Mouse (Mus musculus) macrophage (primary cell): ENCODE data around the gene Rbp1. TPM values are rescaled to one million over a fixed set of nuclear protein-coding genes. Genes with fewer than 3 reads are reported as not detected.

Experiments used
- H3K27ac ChIP-seq: fragments of 350-480 bp; formaldehyde crosslinking; 2 replicates; pipeline ENCODE4 v1.9.0; 2021
- H3K36me3 ChIP-seq: fragments of 350-480 bp; formaldehyde crosslinking; 2 replicates; pipeline ENCODE4 v1.9.0; 2021; ENCODE audit errors: inconsistent target
- H3K4me3 ChIP-seq: fragments of 350-480 bp; formaldehyde crosslinking; 2 replicates; pipeline ENCODE4 v1.9.0; 2021; ENCODE audit errors: inconsistent target
- H3K79me2 ChIP-seq: fragments of 350-480 bp; formaldehyde crosslinking; 2 replicates; pipeline ENCODE4 v1.9.0; 2021; ENCODE audit errors: inconsistent target
- WGBS: methylation state at CpG from one replicate; pipeline ENCODE4 v1.1.7; 2026; ENCODE audit warnings: inconsistent platforms; ENCODE audit not compliant: missing documents; 5-methylcytosine and 5-hydroxymethylcytosine counted together
- polyA plus RNA-seq: library from polyadenylated mRNA; stranded (reverse); fragments of 250-400 nt; gene quantifications from 3 replicates; pipeline ENCODE4 v1.2.4, GENCODE M21; 2018; ENCODE audit warnings: inconsistent platforms

Rbp1 gene
- polyA plus RNA-seq, 1 experiment from 2014 or later = 0.10 TPM

GRCm38 (mm10) chr9:98433956-98434588, 11.3 kb downstream of the Rbp1 start:
- Histone ChIP-seq H3K36me3 (no peaks in the 10 kb centered on the region), H3K79me2 (no peaks in the 10 kb centered on the region), H3K27ac (no peak overlapping the region), H3K4me3 (no peak overlapping the region)
- 79% methylated on average over 4 of the region's 4 CpGs for WGBS

GRCm38 (mm10) chr9:98437819-98438218, 15.1 kb downstream of the Rbp1 start:
- WGBS = 88% methylated on average over 4 of the region's 4 CpGs
- Histone ChIP-seq H3K79me2 (no peaks in the 10 kb centered on the region), H3K4me3 (no peak overlapping the region), H3K36me3 (no peaks in the 10 kb centered on the region), H3K27ac (no peak overlapping the region)

GRCm38 (mm10) chr9:98439091-98439490, 16.3 kb downstream of the Rbp1 start:
- Histone ChIP-seq H3K79me2 (no peaks in the 10 kb centered on the region), H3K36me3 (no peaks in the 10 kb centered on the region), H3K27ac (no peak overlapping the region), H3K4me3 (no peak overlapping the region)
- WGBS = 94% methylated on average over 3 of the region's 3 CpGs

GRCm38 (mm10) chr9:98442638-98443037, 19.9 kb downstream of the Rbp1 start:
- WGBS = 37% methylated on average over 5 of the region's 5 CpGs
- no peak overlapping the region for H3K27ac ChIP-seq
- H3K4me3 ChIP-seq = no peak overlapping the region
- no peaks in the 10 kb centered on the region for H3K36me3 ChIP-seq
- H3K79me2 ChIP-seq = no peaks in the 10 kb centered on the region

GRCm38 (mm10) chr9:98445359-98446149, 22.8 kb downstream of the Rbp1 start:
- H3K27ac ChIP-seq = no peak overlapping the region
- H3K79me2 ChIP-seq = no peaks in the 10 kb centered on the region
- 83% methylated on average over 8 of the region's 9 CpGs for WGBS
- no peaks in the 10 kb centered on the region for H3K36me3 ChIP-seq
- H3K4me3 ChIP-seq = no peak overlapping the region

GRCm38 (mm10) chr9:98450976-98451375, 28.2 kb downstream of the Rbp1 start:
- 100% methylated on average over 1 of the region's 1 CpGs for WGBS

GRCm38 (mm10) chr9:98466709-98467108, 43.9 kb downstream of the Rbp1 start:
- no peaks in the 10 kb centered on the region for H3K36me3 ChIP-seq
- no peak overlapping the region for H3K27ac ChIP-seq
- 64% methylated on average over 2 of the region's 2 CpGs for WGBS
- no peak overlapping the region for H3K4me3 ChIP-seq
- no peaks in the 10 kb centered on the region for H3K79me2 ChIP-seq

More at GRCm38 (mm10) chr9:98450976-98451375, 28.2 kb downstream of the Rbp1 start:
- Histone ChIP-seq H3K79me2 (no peaks in the 10 kb centered on the region), H3K27ac (no peak overlapping the region), H3K4me3 (no peak overlapping the region), H3K36me3 (no peaks in the 10 kb centered on the region)

- 76% methylated on average over 2 of the region's 2 CpGs for WGBS
- no peaks in the 10 kb centered on the region for H3K79me2 ChIP-seq
- no peak overlapping the region for H3K4me3 ChIP-seq
- no peaks in the 10 kb centered on the region for H3K36me3 ChIP-seq
- H3K27ac ChIP-seq = no peak overlapping the region
Observed at GRCm38 (mm10) chr9:98480172-98480749, 57.5 kb downstream of the Rbp1 start.

- H3K27ac ChIP-seq = no peak overlapping the region
- no peaks in the 10 kb centered on the region for H3K36me3 ChIP-seq
- WGBS = 49% methylated on average over 4 of the region's 4 CpGs
- H3K79me2 ChIP-seq = no peaks in the 10 kb centered on the region
- no peak overlapping the region for H3K4me3 ChIP-seq
Observed at GRCm38 (mm10) chr9:98482256-98482655, 59.5 kb downstream of the Rbp1 start.

- 94% methylated on average over 7 of the region's 7 CpGs for WGBS
- Histone ChIP-seq H3K4me3 (no peak overlapping the region), H3K27ac (no peak overlapping the region), H3K36me3 (no peaks in the 10 kb centered on the region), H3K79me2 (no peaks in the 10 kb centered on the region)
Observed at GRCm38 (mm10) chr9:98485020-98485419, 62.3 kb downstream of the Rbp1 start.

GRCm38 (mm10) chr9:98485815-98486214, 63.1 kb downstream of the Rbp1 start, which contains the start of gene Rbp2:
Gene Rbp2 (plus strand): TSS chr9:98486115.
- H3K36me3 ChIP-seq = no peaks in the 10 kb centered on the region
- H3K4me3 ChIP-seq = no peak within 1 kb of the TSS
- no peaks in the 10 kb centered on the region for H3K79me2 ChIP-seq
- no peak within 1 kb of the TSS for H3K27ac ChIP-seq
- 90% methylated on average over 3 of the region's 3 CpGs for WGBS

GRCm38 (mm10) chr9:98487273-98487672, 64.5 kb downstream of the Rbp1 start:
- H3K27ac ChIP-seq = no peak overlapping the region
- WGBS = 84% methylated on average over 6 of the region's 6 CpGs
- H3K79me2 ChIP-seq = no peaks in the 10 kb centered on the region

GRCm38 (mm10) chr9:98489532-98489931, 66.8 kb downstream of the Rbp1 start:
- no peaks in the 10 kb centered on the region for H3K36me3 ChIP-seq
- H3K27ac ChIP-seq = no peak overlapping the region
- H3K79me2 ChIP-seq = no peaks in the 10 kb centered on the region
- H3K4me3 ChIP-seq = no peak overlapping the region
- WGBS = 3% methylated on average over 4 of the region's 4 CpGs

More at GRCm38 (mm10) chr9:98487273-98487672, 64.5 kb downstream of the Rbp1 start:
- H3K36me3 ChIP-seq = no peaks in the 10 kb centered on the region
- no peak overlapping the region for H3K4me3 ChIP-seq

GRCm38 (mm10) chr9:98490128-98490527, 67.4 kb downstream of the Rbp1 start:
- no peaks in the 10 kb centered on the region for H3K79me2 ChIP-seq
- no peak overlapping the region for H3K4me3 ChIP-seq
- no peaks in the 10 kb centered on the region for H3K36me3 ChIP-seq
- H3K27ac ChIP-seq = no peak overlapping the region
- 38% methylated on average over 4 of the region's 4 CpGs for WGBS

GRCm38 (mm10) chr9:98491071-98491470, 68.3 kb downstream of the Rbp1 start:
- Histone ChIP-seq H3K4me3 (no peak overlapping the region), H3K27ac (no peak overlapping the region), H3K36me3 (no peaks in the 10 kb centered on the region), H3K79me2 (no peaks in the 10 kb centered on the region)
- 87% methylated on average over 5 of the region's 5 CpGs for WGBS
